ENCODE assay signal across 14 mouse cellular contexts in the genomic region with DNA sequence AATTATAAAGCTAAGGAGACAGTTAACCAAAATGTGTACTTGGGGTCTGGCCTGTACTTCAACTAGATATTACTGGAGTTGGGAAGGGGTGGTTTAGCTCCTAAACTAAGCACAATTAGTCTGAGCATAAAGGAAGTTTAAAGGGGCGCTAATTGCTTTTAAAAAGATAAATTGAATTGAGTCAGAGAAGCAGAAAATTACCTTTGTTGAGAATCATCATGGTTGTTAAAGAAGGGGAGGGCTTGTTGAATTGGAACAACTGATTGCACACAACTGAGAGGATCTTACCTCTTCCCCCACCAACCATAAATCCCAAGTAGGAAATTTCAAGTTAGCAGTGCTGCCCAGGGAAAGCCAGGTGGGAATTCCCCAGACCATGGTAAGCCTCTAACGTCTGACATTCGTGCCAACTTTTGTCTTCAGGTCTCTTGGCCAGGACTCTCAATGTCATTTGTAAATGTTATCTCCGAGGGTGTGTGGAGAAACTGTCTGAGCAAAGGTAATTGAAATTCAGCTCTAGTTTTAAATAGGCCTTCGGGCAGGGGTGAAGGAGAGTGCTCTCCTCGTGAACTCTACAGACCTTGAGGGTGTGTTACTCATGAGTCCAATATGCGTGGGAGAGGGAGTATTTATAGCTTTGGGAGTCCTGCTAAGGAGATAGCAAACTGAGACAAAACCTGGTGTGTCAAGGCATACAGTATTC.
DNase-seq lines count a peak whose midpoint lies in the region; ATAC-seq and TF ChIP-seq lines count a peak whose summit lies in the region.
"Had no signal": no experiment of that assay in that cellular context is flagged by ENCODE, and none has a peak within 500 bp of the region (broad histone marks: within the 10 kb centered on the region; RNA-seq: fewer than 3 reads in every experiment).

No protein-coding gene starts in this region.

- no peak for TF ChIP-seq POLR2A in brain, embryonic 14.5 days (IDR thresholded peaks at IDR 0.05; ENCODE audit: borderline replicate concordance, extremely low read depth, insufficient read depth, insufficient read length, poor library complexity, severe bottlenecking)

- intact Hi-C loops in gastrocnemius, postnatal 36 days (cut with DNase I) = no loop called here

- no peak for TF ChIP-seq CTCF in kidney, postnatal 0 days (IDR thresholded peaks at IDR 0.05; ENCODE audit: low read depth)
- TF ChIP-seq CTCF in brain, embryonic 14.5 days (IDR thresholded peaks at IDR 0.05; ENCODE audit: borderline replicate concordance, extremely low read depth, insufficient read depth, insufficient read length) = no peak

- DNase-seq in adrenal gland, adult (ENCODE audit: inconsistent age in 2 of 2, low spot score in 1 of 2) = peak; percentile 34 to 81
- no peak for DNase-seq in adrenal gland, postnatal 25 days
- DNase-seq in kidney, postnatal 0 days (ENCODE audit: low spot score) = peak; percentile 61
- DNase-seq in kidney, postnatal 4 days = no peak
- peak; percentile 60 for DNase-seq in brain, embryonic 14.5 days (ENCODE audit: low read depth)
- no peak for DNase-seq in gastrocnemius, postnatal 36 days
- no peak for DNase-seq in gastrocnemius, postnatal 10 days
- DNase-seq: cerebellum, postnatal 10 days had no signal

- 26% methylated on average over 7 of the region's 7 CpGs for WGBS in kidney, postnatal 0 days
- WGBS in intestine, embryonic 15.5 days = 41% methylated on average over 7 of the region's 7 CpGs

- H3K27ac ChIP-seq in kidney, postnatal 0 days = no peak overlapping the region
- no peak overlapping the region for H3K27ac ChIP-seq in intestine, embryonic 15.5 days
- H3K27ac ChIP-seq: embryonic facial prominence, embryonic 12.5 days; hindbrain, embryonic 15.5 days; limb, embryonic 10.5 days; neural tube, embryonic 12.5 days had no signal

- no peak overlapping the region for H3K9ac ChIP-seq in kidney, postnatal 0 days (ENCODE audit: low read depth, low read length)
- H3K9ac ChIP-seq in intestine, embryonic 15.5 days = no peak overlapping the region
- H3K9ac ChIP-seq: embryonic facial prominence, embryonic 12.5 days; hindbrain, embryonic 15.5 days; neural tube, embryonic 12.5 days had no signal

- H3K4me3 ChIP-seq in kidney, postnatal 0 days (replicated peaks; ENCODE audit: low read depth, low read length) = no peak overlapping the region
- no peak overlapping the region for H3K4me3 ChIP-seq in intestine, embryonic 15.5 days (replicated peaks)
- H3K4me3 ChIP-seq: embryonic facial prominence, embryonic 12.5 days; hindbrain, embryonic 15.5 days; limb, embryonic 10.5 days; neural tube, embryonic 12.5 days had no signal

- H3K4me1 ChIP-seq in kidney, postnatal 0 days (replicated peaks; ENCODE audit: insufficient read depth, low read length) = peaks cover 14% of the 10 kb centered on the region
- H3K4me1 ChIP-seq in intestine, embryonic 15.5 days (replicated peaks) = peaks cover 7% of the 10 kb centered on the region; the same call in 1 of the 2 replicates

- ATAC-seq in kidney, postnatal 0 days (replicated peaks; ENCODE audit: low FRiP score, low read depth) = no peak
- ATAC-seq in intestine, embryonic 15.5 days = peak; percentile 65

- H3K9me3 ChIP-seq in kidney, postnatal 0 days (replicated peaks; ENCODE audit: low read length) = no peaks in the 10 kb centered on the region
- no peaks in the 10 kb centered on the region for H3K9me3 ChIP-seq in intestine, embryonic 15.5 days
- H3K9me3 ChIP-seq: embryonic facial prominence, embryonic 12.5 days; hindbrain, embryonic 15.5 days; limb, embryonic 10.5 days; neural tube, embryonic 12.5 days had no signal

- H3K27me3 ChIP-seq in kidney, postnatal 0 days (ENCODE audit: insufficient read depth, low read length) = no peaks in the 10 kb centered on the region
- H3K27me3 ChIP-seq in intestine, embryonic 15.5 days (replicated peaks) = no peaks in the 10 kb centered on the region
- H3K27me3 ChIP-seq: embryonic facial prominence, embryonic 12.5 days; hindbrain, embryonic 15.5 days had no signal

- no peaks in the 10 kb centered on the region for H3K36me3 ChIP-seq in kidney, postnatal 0 days (ENCODE audit: insufficient read depth, low read length)
- H3K36me3 ChIP-seq in intestine, embryonic 15.5 days = no peaks in the 10 kb centered on the region
- H3K36me3 ChIP-seq: embryonic facial prominence, embryonic 12.5 days; hindbrain, embryonic 15.5 days; limb, embryonic 10.5 days; neural tube, embryonic 12.5 days had no signal

- no peak overlapping the region for H3K4me2 ChIP-seq in kidney, postnatal 0 days (ENCODE audit: low read length)
- H3K4me2 ChIP-seq in intestine, embryonic 15.5 days (replicated peaks) = no peak overlapping the region
- H3K4me2 ChIP-seq: embryonic facial prominence, embryonic 12.5 days; hindbrain, embryonic 15.5 days; midbrain, embryonic 11.5 days; neural tube, embryonic 12.5 days had no signal

Comparison
In these comparisons a context has a peak if more than half of its experiments do, and no peak if none do; other contexts are left out.
1. DNase-seq: peak in adrenal gland, adult (2 of 2), kidney, postnatal 0 days (single experiment) and brain, embryonic 14.5 days (single experiment); none in adrenal gland, postnatal 25 days (single experiment), kidney, postnatal 4 days (0 of 2), gastrocnemius, postnatal 36 days (0 of 2) and gastrocnemius, postnatal 10 days (single experiment).